Mouse (Mus musculus) intestine, embryonic 14.5 days (tissue): ENCODE measurements around the gene Gcc1. TPM values are rescaled to one million over a fixed set of nuclear protein-coding genes. Genes with fewer than 3 reads are reported as not detected.

Experiments used
- polyA plus RNA-seq: library from polyadenylated mRNA; unstranded; fragments of >200 nt; fragmentation: Nextera tagmentation; extraction: Ambion mirVana; gene quantifications from 2 replicates; pipeline ENCODE4 v1.2.1, GENCODE M21; 2014

The Gcc1 gene
- polyA plus RNA-seq, 1 experiment from 2014 or later = 7.2 TPM

Other genes with a start within 250 kb of the Gcc1 start
- 22.7 and 26.8 TPM in 2 replicates for gene Zfp800, start 30.4 kb downstream of the Gcc1 start, polyA plus RNA-seq
- 276 and 284 TPM in 2 replicates for gene Arf5, start 4.8 kb downstream of the Gcc1 start, polyA plus RNA-seq
- not detected in 2 replicates for gene Fscn3, start 601 bp downstream of the Gcc1 start, polyA plus RNA-seq
- 0.36 and 3.3 TPM in 2 replicates for gene Pax4, start 21.0 kb upstream of the Gcc1 start, polyA plus RNA-seq
- 123 and 139 TPM in 2 replicates for gene Snd1, start 46.7 kb upstream of the Gcc1 start, polyA plus RNA-seq